Mouse (Mus musculus): ENCODE data around the gene Nphp4.

Nphp4 gene

GRCm38 (mm10) chr4:152568662-152569395 lies 92.3 kb downstream of the Nphp4 start:
- DNase-seq = no peak

DNA sequence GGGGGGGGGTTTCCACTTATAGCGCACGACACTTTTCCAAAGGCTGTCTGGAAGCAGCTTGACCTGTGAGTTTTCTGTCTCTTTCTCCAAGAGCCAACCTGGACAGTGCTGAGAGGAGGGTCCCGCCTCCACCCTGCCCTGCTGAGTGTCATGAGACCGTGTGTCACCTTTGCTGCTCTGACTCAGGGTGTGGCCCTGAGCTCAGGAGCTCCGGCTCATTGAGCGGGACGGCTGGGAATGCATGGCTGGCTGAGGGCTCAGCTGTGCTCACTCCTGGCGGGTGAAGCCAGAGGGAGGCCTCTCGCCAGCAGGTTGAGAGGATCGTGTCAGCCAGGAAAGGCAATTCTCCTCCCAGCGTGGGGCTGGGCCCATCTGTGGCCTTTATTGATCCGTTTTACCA lies 97.8 kb downstream of the Nphp4 start:
- DNase-seq = no peak

- no peak for DNase-seq
Measured at GRCm38 (mm10) chr4:152576826-152577225, 100.3 kb downstream of the Nphp4 start.

GRCm38 (mm10) chr4:152579956-152580355 lies 103.5 kb downstream of the Nphp4 start:
- no peak for DNase-seq

DNA sequence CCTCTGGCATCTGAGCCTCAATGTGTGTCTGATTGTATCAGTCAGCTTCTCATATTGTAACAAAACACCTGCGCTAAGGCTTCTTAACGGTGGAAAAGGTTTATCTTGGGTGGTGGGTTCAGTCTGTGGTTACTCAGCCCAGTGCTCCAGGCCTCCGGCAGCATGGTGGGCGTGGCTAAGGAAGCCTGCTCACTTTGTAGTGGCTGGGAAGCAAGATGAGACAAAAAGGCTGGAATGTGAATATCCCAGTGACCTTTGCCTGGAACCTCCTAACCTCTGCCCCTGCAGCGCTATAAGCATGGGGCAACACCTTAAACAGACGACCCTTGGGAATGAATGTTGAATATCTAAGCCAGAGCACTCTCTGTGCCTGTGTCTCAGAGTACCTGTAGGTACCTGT lies 105.7 kb downstream of the Nphp4 start:
- no peak for DNase-seq

- no peak for DNase-seq
Measured at GRCm38 (mm10) chr4:152583616-152584015, 107.1 kb downstream of the Nphp4 start.

- DNase-seq = no peak
Measured at GRCm38 (mm10) chr4:152585526-152585925, 109.0 kb downstream of the Nphp4 start.

DNA sequence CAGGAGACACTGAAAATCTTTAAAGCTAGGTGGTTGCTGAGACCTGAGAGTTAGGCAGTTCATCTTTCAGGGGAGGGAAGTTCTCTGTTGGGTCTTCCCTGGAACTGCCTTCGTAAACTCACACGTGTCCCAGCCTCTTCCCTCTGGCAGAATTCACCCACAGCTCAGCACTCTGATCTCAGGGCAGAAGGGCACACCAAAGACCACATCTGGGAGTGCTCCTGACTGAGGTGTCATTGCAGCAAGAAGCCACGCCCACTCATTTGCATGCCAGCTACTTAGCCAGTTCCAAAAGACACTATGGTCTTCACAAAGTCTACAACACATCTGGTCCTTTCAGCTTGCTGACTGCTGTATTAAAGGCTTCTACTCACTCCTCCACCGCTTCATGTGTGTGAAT lies 109.7 kb downstream of the Nphp4 start:
- DNase-seq = peak; percentile 10

DNA sequence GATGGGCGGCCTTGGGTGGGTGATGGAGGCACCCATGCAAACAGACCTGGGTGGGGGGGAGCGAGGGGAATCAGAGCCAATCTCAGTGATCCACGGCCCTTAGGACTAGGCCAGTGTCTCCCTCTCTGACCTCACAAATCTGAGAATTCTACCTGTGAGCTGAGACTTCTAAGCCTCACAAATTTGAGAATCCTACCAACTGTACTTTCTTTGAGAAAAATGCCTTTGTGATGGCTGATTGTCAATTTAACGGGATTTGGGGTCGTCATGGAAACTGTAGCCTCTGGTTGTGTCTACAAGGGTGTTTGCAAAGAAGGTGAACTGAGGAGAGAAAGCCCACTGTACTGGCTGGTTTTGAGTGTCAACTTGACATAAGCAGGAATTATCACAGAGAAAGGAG lies 127.8 kb downstream of the Nphp4 start:
- DNase-seq = no peak

GRCm38 (mm10) chr4:152609196-152609595 lies 132.7 kb downstream of the Nphp4 start:
- no peak for DNase-seq

GRCm38 (mm10) chr4:152610026-152610425 lies 133.5 kb downstream of the Nphp4 start:
- no peak for DNase-seq

Measured in kidney, adult 18-20 months (tissue).